In the genomic region with DNA sequence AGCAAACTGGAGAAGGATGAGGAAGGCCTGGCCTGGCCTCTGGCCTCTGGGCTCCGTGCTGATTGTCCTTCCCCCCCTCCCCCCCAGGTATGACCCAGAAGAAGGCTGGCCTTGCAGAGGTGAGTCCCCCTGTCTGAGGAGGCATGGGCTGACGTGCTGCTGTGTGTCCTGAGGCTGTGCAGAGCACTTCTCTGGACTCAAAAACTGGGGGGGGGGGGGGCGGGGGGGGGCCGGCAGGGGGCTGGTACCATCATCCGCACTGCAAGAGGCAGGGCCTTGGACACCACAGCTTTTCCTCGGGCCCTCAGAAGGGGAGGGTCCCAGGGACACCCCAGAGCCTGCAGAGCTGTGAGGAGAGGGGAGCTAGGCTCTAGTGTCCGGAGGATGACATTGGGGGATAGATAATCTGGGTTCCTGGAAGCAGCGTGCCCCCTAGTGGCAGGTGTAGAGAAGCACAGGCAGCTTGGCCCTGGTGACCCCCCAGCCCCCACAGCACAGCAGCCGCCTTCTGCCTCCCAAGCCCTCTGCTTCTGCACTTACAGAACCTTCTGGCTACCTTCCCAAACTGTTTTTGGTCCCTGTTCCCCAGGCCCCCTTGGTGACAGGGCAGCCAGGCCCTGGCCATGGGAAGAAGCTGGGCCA, we compare ENCODE assay signal across 10 mouse cellular contexts. TPM values are rescaled to one million over a fixed set of nuclear protein-coding genes. Genes with fewer than 3 reads are reported as not detected.
A peak's percentile ranks its signal among the peaks of the same experiment; 100 is the strongest.
DNase-seq lines count a peak whose midpoint lies in the region; ATAC-seq and TF ChIP-seq lines count a peak whose summit lies in the region.
"Had no signal": no experiment of that assay in that cellular context is flagged by ENCODE, and none has a peak within 500 bp of the region (broad histone marks: within the 10 kb centered on the region; RNA-seq: fewer than 3 reads in every experiment).

No protein-coding gene starts in this region.

- ATAC-seq in kidney, embryonic 15.5 days (replicated peaks; ENCODE audit: low FRiP score), result no peak
- peak; percentile 55; the same call in 1 of the 2 replicates for ATAC-seq in hindbrain, postnatal 0 days

- H3K9me3 ChIP-seq in kidney, embryonic 15.5 days (replicated peaks), result no peaks in the 10 kb centered on the region
- H3K9me3 ChIP-seq in hindbrain, postnatal 0 days (ENCODE audit: low read length), result no peaks in the 10 kb centered on the region
- H3K9me3 ChIP-seq: embryonic facial prominence, embryonic 13.5 days had no signal

- H3K27ac ChIP-seq in kidney, embryonic 15.5 days, result no peak overlapping the region
- H3K27ac ChIP-seq in hindbrain, postnatal 0 days, result no peak overlapping the region
- H3K27ac ChIP-seq: embryonic facial prominence, embryonic 13.5 days; limb, embryonic 15.5 days had no signal

- peak; percentile 86 for TF ChIP-seq CTCF in hindbrain, postnatal 0 days (IDR thresholded peaks at IDR 0.05; ENCODE audit: low read depth)

- no peak overlapping the region for H3K4me3 ChIP-seq in kidney, embryonic 15.5 days (replicated peaks)
- no peak overlapping the region for H3K4me3 ChIP-seq in hindbrain, postnatal 0 days (ENCODE audit: low read length)
- H3K4me3 ChIP-seq: embryonic facial prominence, embryonic 13.5 days; limb, embryonic 15.5 days had no signal

- H3K9ac ChIP-seq in kidney, embryonic 15.5 days, result no peak overlapping the region
- no peak overlapping the region for H3K9ac ChIP-seq in hindbrain, postnatal 0 days (replicated peaks; ENCODE audit: low read length)
- H3K9ac ChIP-seq: embryonic facial prominence, embryonic 13.5 days; limb, embryonic 15.5 days had no signal

- DNase-seq in kidney, adult 18-20 months, result peak; percentile 60
- DNase-seq in ES-CJ7 (ENCODE audit: low read depth, low spot score), result peak; percentile 69
- peak; percentile 67 to 78 for DNase-seq in cerebellum, adult 18-20 months
- DNase-seq in hindbrain, postnatal 0 days (ENCODE audit: low spot score), result peak; percentile 57
- peak; percentile 67 for DNase-seq in lung, postnatal 36 days
- peak; percentile 46 to 60 for DNase-seq in thymus, adult 18-20 months
- no peak for DNase-seq in left cerebral cortex, postnatal 36 days (ENCODE audit: low spot score in 2 of 2)

- no peaks in the 10 kb centered on the region for H3K27me3 ChIP-seq in kidney, embryonic 15.5 days
- H3K27me3 ChIP-seq in hindbrain, postnatal 0 days (ENCODE audit: insufficient read depth, low read length), result no peaks in the 10 kb centered on the region
- H3K27me3 ChIP-seq: embryonic facial prominence, embryonic 13.5 days; limb, embryonic 15.5 days had no signal

- peaks cover 45% of the 10 kb centered on the region for H3K36me3 ChIP-seq in kidney, embryonic 15.5 days
- peaks cover 36% of the 10 kb centered on the region for H3K36me3 ChIP-seq in hindbrain, postnatal 0 days (ENCODE audit: insufficient read depth, low read length)

- peaks cover 54% of the 10 kb centered on the region for H3K4me1 ChIP-seq in kidney, embryonic 15.5 days
- H3K4me1 ChIP-seq in hindbrain, postnatal 0 days (ENCODE audit: insufficient read depth, low read length), result peaks cover 4% of the 10 kb centered on the region; the same call in 1 of the 2 replicates

- no peak overlapping the region for H3K4me2 ChIP-seq in kidney, embryonic 15.5 days
- H3K4me2 ChIP-seq in hindbrain, postnatal 0 days (ENCODE audit: low read depth, low read length), result no peak overlapping the region
- H3K4me2 ChIP-seq: embryonic facial prominence, embryonic 13.5 days; limb, embryonic 15.5 days had no signal

- intact Hi-C loops in left cerebral cortex, postnatal 36 days (cut with DNase I), result loop anchor here (2.0 kb wide), 1 partner anchor 16 kb away; no protein-coding TSS in a partner anchor

- WGBS in kidney, embryonic 15.5 days, result 25% methylated on average over 6 of the region's 9 CpGs
- 19% methylated on average over 6 of the region's 9 CpGs for WGBS in hindbrain, postnatal 0 days

RNA-seq across cellular contexts. Expression of a gene that starts 12.0 kb away (rescaled TPM):
- polyA plus RNA-seq in kidney, embryonic 15.5 days (2015; fragmentation: Nextera tagmentation; extraction: Ambion mirVana), result 51.0 and 61.3 TPM in 2 replicates
- 223 and 242 TPM in 2 replicates for total RNA-seq in hindbrain, postnatal 0 days (2014; rRNA removed)
- polyA plus RNA-seq in hindbrain, postnatal 0 days (2015; fragmentation: Nextera tagmentation; extraction: Ambion mirVana), result 97.4 and 108 TPM in 2 replicates
- total RNA-seq in left cerebral cortex, postnatal 36 days (2021), result 100 to 1,000 TPM; 419 to 450 TPM

RNA-seq across cellular contexts. Expression of a gene that starts 13.3 kb away (rescaled TPM):
- polyA plus RNA-seq in kidney, embryonic 15.5 days (2015; fragmentation: Nextera tagmentation; extraction: Ambion mirVana), result 15.9 and 18.1 TPM in 2 replicates
- total RNA-seq in hindbrain, postnatal 0 days (2014; rRNA removed), result 2.9 and 6.0 TPM in 2 replicates
- 3.9 and 5.2 TPM in 2 replicates for polyA plus RNA-seq in hindbrain, postnatal 0 days (2015; fragmentation: Nextera tagmentation; extraction: Ambion mirVana)
- under 1 TPM in 1 of 2 experiments, not detected in 1; 0.50 TPM for total RNA-seq in left cerebral cortex, postnatal 36 days (2021)

RNA-seq across cellular contexts. Expression of a gene that starts 16.2 kb away (rescaled TPM):
- polyA plus RNA-seq in kidney, embryonic 15.5 days (2015; fragmentation: Nextera tagmentation; extraction: Ambion mirVana), result 38.8 and 44.2 TPM in 2 replicates
- 24.3 and 46.2 TPM in 2 replicates for total RNA-seq in hindbrain, postnatal 0 days (2014; rRNA removed)
- 19.6 and 20.2 TPM in 2 replicates for polyA plus RNA-seq in hindbrain, postnatal 0 days (2015; fragmentation: Nextera tagmentation; extraction: Ambion mirVana)
- total RNA-seq in left cerebral cortex, postnatal 36 days (2021), result 10 to 100 TPM; 29.7 to 31.7 TPM

RNA-seq across cellular contexts. Expression of a gene that starts 23.8 kb away (rescaled TPM):
- 14.4 and 18.3 TPM in 2 replicates for polyA plus RNA-seq in kidney, embryonic 15.5 days (2015; fragmentation: Nextera tagmentation; extraction: Ambion mirVana)
- 2.6 TPM in 2 replicates for total RNA-seq in hindbrain, postnatal 0 days (2014; rRNA removed)
- 4.0 and 4.3 TPM in 2 replicates for polyA plus RNA-seq in hindbrain, postnatal 0 days (2015; fragmentation: Nextera tagmentation; extraction: Ambion mirVana)
- under 1 TPM; 0.45 to 0.99 TPM for total RNA-seq in left cerebral cortex, postnatal 36 days (2021)

RNA-seq across cellular contexts. Expression of a gene that starts 38.0 kb away (rescaled TPM):
- 59.7 and 63.4 TPM in 2 replicates for polyA plus RNA-seq in kidney, embryonic 15.5 days (2015; fragmentation: Nextera tagmentation; extraction: Ambion mirVana)
- total RNA-seq in hindbrain, postnatal 0 days (2014; rRNA removed), result 61.0 and 63.6 TPM in 2 replicates
- polyA plus RNA-seq in hindbrain, postnatal 0 days (2015; fragmentation: Nextera tagmentation; extraction: Ambion mirVana), result 24.0 and 27.6 TPM in 2 replicates
- total RNA-seq in left cerebral cortex, postnatal 36 days (2021), result 10 to 100 TPM; 30.1 to 39.3 TPM

Comparison
In these comparisons a context has a peak if more than half of its experiments do, and no peak if none do; other contexts are left out.
1. DNase-seq: peak in kidney, adult 18-20 months (single experiment), ES-CJ7 (single experiment), cerebellum, adult 18-20 months (2 of 2), hindbrain, postnatal 0 days (single experiment), lung, postnatal 36 days (single experiment) and thymus, adult 18-20 months (2 of 2); none in left cerebral cortex, postnatal 36 days (0 of 2).